Mouse (Mus musculus) retina, postnatal 7 days (tissue): ENCODE results near the gene Rgs6.
A peak's percentile ranks its signal among the peaks of the same experiment; 100 is the strongest.

Experiments
- DNase-seq: peaks from one replicate; pipeline ENCODE4 v3.0.0-alpha.2; 2012; ENCODE audit warnings: low read depth, low spot score

Rgs6 gene

DNA sequence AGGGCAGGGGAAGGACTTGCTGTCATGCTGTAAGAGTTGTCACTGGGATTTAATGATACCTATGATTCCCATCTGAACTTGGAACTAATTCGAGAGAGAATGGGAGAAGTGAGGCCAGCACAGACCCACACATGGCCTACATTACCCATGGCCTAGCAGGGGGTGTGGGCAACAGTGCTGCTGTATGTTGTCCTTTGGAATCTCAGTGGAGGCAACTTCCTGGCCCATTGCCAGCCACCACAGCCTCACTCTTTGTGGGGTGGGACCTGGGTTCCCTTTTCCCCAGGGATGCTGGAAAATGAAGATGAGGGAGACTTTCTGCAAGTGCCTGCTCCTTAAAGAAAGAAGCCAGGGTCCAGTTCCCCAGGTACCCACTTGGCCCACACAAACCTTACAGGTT, 383.1 kb downstream of the Rgs6 start:
- DNase-seq: no peak

DNA sequence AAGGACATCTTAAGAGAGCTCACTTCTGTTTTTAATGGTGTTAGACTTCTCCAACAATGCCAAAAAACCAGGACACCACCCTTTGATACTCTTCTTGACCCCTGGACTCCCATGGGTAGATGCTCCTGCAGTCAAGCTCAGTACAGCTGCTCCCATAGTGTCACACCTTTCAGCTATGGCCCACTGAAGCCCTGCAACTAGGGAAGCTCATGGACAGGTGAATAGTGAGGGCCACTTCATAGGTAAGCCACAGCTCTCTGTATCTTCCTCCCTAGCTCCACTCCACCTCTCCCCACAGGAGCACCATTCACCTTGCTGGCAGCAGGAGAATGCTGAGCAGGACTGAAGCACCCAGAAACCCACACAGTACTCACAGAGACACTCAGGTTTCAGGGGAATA, 384.6 kb downstream of the Rgs6 start:
- DNase-seq: no peak

DNA sequence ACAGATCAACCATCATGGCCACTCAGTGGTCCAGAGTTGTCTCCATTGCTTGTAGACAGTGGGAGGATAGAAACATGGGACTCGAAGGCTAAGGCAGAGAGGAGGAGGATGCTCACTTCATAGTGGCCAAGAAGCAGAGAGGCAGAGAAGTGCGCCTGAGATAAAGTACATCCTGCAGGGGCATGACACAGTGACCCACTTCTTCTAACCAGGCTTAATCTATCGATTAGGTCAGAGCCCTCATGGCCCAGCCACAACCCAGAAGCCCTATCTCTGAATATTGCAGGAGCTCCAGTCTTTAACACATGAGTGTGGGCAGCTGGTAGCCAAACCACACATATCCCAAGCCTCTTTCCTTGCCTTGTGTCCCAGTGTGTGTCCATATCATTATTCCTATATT, 385.7 kb downstream of the Rgs6 start:
- no peak for DNase-seq

DNA sequence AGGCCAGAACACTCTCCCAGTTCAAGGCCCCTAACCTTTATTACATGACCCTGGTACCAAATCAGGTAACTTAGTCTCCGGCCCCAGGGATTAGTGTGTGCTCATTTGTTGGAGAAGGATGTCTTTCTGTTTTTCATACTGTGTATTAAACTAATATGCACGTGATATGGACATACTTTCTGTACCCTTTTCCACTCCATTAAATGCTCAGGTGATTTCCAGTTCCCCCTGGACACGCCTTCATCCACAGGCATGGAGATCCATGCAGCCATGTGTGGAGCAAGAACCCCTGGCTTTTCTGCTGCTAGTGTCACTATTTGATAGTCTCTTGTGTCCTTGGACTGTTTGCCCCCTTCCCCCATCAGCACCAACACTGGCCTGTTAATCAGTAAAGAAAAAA, 390.2 kb downstream of the Rgs6 start:
- DNase-seq: no peak

DNA sequence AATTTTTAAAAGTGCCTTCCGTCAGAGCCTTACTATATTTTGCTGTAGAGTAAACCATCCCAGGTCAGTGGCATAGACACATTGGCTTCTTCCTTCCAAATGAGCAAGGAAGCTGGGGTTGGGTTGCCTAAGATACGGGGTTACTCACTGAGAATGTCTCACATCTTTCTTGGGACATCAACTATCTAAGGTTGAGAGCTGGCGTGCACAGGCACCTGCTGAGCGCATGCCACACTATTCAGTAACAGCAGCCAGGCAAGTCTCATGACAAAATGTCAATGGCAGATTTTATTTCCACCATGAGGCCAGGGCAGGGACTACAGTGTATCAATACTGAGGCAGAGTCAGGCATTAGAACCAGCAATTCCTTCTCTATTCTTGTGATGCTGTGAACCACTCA, 394.6 kb downstream of the Rgs6 start:
- DNase-seq: no peak

DNA sequence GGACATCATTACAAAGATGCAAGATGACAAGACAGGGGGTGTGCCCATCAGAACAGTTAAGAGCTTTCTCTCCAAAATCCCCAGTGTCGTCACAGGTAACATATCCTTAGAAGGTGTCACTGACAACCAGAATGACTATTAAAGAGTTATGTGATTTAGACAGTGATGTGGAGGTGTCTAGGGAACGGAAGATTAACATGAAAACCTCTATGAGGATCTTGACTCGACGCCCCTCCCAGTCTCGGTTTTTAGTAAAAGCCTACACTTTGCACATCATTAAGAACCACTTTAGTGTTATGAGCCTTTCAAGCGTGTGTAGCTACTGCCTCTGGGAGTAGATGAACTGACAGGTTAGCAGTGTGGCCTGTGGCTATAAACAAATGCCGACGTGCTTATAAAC, 397.2 kb downstream of the Rgs6 start:
- DNase-seq: no peak

DNA sequence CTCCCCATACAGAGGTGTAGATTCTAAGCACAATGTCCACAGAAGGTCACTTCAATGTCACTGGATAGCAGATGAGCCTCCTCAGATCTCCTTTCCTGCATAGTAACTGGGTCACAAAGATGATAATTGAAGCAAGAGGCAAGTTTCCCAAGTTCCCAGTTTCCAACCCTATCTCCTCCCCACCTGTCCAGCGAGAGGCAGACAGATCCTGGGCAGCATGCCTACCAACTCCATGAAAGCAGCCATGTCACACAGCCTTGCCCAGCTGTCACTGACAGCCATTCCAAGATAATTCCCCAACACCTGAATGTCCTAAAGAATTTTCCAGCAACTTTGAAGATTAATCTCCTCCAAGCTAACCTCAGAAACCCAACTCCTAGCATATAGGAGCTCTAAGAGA, 399.6 kb downstream of the Rgs6 start:
- DNase-seq: no peak

DNA sequence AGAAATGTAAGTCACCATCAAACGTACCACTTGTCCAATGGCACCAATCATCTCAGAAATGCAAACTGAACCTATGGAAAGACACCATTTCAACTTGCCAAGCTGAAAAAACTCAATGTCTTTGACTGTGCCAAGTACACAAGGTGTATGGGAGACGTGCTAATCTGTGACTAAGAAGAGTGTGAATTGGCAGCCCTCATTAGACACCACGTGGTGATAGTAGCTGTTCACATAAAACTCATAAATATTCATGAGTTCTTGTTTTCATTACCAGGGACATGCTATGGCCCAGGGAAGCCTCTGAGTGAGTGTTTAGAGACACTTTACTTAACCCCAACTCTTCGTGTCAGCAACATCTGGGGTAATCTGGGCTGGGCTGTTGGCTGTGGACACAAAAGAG, 405.8 kb downstream of the Rgs6 start:
- no peak for DNase-seq

DNA sequence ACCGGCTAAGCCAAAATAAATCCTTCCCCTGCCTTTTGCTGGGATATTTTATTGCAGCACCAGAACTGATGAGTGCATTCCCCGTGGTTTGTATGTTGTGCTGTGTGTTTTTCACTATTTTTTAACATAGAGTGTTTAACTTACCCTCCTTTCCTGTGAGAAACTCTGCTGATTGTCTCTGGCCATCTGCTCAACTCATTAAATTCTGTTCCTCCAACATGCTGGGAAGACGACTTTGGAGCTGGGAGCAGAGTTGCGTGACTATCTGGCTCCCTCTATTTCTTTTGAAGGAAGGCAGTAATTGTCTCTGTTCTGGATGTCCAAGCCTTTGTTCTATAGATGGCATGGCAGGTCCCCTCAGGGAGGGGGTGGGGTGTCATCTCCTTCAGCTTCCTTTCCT, 408.7 kb downstream of the Rgs6 start:
- DNase-seq: no peak

DNA sequence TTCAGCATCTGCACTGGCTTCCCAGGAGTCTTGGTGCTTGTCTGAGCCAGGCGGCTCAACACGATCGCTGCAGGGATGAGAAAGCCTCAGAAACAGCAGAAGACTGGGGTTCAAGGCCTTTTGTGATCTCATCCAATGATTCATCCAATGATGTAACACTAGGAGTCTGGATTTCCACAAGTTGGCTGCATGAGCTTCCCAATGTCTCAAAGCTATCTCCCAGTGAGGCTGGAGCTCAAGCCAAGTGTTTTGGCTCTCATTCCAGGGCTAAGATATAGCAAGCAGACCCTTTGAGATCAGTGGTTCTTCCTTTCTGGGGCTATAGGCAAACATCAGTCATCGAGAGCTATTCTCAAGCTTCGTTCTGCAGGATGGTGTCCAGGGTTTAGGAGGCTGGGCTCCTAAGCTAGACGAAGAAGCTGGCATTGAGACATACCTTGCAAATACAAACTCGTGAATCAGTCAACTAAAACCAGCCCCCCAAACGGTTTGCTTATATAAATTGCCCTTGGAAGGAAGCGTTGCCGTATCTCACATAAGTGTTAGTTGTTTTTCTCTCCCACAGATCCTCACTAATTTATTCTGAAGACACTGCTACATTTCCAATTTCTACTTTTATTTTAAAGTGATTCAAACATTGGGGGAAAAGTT, 410.7 kb downstream of the Rgs6 start:
- DNase-seq: no peak

DNA sequence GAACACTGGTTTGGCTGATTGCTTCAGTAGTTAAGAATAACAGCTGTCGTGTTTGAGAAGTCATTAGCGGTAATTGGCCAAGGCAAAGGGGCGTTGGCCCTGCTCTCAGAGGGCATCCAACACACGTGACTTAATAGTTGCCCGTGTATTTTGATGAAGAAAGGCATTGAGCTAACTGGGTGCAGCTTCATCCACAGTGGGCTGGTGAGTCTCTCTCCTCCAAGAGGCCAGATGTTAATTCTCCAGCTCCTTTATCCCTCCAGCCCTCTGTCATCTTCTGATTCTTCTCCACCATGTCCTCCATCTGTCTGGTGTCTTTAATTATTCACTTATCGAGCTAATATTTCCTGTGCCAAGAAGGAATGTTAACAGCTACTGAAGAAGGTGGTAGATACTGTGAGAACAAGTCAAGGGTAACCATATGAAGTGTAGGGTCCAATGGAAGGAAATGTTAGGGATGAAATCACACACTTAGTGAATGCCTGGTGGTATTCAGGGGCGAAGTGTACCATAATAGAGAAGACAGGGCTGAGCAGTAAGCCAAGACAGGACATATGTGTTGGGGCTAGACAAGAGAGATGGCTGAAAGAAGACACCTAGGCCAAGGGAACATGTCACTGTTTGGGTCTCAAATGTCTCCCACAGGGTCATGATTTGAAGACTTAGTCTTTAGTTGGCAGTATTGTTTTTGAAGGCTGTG, 411.4 kb downstream of the Rgs6 start:
- no peak for DNase-seq

DNA sequence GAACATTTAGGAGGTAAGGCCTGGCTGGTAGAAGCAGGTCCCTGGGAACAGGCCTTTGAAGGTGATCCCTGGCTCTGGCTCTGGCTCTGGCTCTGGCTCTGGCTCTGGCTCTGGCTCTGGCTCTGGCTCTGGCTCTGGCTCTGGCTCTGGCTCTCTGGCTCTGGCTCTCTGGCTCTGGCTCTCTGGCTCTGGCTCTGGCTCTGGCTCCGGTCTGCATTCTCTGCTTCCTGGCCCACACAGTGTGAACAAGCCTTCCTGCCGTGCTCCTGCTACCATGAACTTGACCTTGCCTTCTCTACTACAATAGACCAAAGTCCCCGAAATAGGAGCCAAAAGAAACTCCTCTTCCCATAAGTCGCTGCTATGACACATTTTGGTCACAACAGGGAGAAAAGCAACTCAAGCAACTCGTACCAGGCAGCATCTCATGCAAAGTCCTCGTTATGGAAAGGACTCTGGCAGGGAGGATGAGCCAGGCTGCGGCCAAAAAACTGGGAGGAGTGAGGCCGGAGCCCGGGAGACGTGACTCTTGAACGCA, 412.0 kb downstream of the Rgs6 start:
- DNase-seq: no peak

DNA sequence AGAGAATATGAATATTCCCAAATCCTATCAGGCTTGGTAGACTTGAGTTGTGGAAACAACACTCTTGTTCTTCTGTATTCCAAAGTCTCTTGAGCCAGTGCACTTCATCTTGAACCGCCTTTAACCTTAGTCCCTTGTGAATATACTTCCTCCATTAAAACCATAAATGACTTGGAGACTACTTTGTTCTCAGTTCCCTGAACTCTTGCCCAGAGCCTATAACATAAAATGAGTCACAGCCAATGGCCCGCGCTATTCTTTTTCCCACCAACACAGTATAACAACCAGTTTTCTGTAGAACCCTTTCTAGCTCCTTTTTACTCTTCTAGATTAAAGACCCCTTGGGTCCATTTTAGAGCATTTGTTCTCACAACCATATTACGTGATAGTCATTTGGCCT, 412.9 kb downstream of the Rgs6 start:
- no peak for DNase-seq

DNA sequence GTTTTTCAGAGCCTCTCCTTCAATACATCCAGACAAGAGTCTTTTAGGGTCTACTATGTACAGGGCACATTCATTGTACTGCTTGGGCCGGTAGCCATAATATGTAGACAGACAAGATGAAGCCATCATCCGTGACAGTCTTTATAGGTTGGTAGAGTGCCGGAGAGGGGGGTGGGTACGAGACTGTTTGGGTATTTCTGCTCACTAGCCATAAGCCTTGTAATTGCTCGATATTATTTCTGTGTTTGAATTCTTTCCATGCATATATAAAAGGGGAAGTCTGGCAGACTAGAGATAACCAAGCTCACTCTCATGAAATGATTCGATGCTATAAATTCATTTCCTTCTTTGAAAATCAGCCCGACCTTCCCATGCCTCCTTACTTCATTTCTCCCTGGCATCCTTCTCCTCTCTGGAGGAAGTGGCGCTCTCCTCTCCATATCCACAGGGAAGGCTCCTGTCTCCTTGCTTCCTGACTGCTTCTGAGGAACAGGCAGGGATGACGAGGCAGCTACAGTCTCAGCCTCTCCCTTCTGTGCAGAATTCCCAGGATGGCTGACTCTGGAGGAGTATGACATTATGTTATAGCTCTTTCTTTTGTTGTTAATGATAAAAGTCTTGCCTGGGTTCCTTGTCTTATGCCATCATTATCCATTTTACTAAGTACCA, 416.1 kb downstream of the Rgs6 start:
- no peak for DNase-seq

DNA sequence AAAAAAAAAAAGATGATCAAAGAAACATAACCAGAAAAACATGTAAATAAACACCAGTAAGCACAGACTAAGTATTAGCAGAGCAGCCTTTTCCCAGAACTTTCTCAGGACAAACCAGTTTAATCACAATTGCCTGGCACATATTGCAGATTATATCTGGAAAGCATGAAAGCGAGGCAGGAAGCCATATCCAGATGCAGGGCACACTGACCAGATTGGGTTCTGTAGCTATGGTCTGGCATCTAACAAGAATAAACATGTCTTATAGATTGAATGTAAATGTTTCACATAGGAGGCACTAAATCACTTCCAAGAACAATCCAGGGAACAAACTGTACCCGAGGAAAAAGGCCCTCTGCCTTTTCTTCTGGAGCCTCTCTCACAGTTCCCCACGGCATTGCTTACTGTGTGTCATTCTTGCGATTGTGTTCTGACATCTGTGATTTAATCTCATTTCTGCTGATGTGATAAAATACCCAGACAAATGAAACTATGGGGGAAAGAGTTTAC, 423.0 kb downstream of the Rgs6 start:
- no peak for DNase-seq

DNA sequence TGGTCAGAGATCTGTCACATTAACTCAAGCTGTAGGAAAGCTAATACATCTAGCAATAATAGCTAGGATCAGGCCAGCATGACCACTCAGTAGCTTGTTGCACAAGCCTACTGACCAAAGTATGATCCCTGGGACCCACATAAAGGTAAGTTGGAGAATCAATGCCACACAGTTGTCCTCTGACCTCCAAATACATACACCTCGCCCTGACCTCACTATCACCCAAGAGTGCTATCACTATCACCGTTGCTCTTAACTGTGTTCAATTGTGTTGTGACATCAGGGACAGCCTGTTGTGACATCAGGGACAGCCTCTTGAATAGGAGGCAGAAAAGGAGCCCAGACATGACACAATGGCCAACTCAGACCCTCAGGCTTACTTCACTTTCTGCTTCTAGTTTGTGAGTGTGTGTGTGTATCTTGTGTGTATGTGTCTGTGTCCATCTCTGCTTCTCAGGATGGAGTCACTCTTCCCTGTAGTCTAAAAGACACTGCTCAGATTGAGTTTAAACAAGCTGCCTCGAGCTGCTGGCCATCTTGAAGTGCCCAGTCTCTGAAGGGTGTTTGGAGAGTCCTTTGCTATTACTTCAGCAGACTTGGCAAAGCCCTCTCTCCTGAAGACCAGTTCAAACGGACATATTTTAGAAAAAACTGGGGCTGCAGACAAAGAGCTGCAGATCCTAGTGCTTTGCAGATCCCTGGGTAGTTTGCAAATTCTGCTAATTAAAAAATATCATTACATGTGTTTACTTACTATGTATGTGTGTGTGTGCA, 426.0 kb downstream of the Rgs6 start:
- DNase-seq: no peak

DNA sequence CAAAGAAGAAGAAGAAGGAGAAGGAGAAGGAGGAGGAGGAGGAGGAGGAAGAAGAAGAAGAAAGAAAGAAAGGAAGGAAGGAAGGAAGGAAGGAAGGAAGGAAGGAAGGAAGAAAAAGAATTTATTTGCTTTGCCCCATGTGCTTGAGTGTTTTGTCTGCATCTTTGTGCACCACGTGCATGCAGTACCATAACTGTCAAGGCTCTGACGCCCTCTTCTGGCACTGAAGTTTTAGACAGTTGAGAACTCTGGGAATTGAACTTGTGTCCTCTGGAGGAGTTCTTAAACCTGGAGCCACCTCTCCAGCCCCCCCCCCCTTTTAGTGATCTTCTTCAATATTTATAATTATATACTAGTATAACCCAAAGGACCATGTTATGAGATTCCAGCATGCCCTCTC, 426.8 kb downstream of the Rgs6 start:
- no peak for DNase-seq

DNA sequence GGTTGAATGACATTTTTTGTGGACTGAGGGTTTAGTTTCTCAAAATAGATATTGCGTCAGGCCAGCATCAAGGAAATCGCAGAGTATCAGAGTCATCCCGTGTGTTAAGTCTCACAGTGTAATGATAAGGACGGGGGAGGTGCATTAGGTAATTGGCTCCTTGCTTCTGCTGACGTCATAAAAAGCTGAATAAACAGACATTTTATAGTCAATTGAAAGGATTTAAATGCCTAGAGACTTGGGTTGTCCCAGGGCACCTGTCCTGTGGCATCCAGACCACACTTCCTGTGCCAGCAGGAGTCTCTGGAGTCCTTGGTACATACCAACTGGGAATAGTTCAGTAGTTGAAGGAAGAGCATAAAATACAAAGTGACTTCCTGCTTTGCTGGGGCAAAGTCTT, 427.3 kb downstream of the Rgs6 start:
- no peak for DNase-seq

DNA sequence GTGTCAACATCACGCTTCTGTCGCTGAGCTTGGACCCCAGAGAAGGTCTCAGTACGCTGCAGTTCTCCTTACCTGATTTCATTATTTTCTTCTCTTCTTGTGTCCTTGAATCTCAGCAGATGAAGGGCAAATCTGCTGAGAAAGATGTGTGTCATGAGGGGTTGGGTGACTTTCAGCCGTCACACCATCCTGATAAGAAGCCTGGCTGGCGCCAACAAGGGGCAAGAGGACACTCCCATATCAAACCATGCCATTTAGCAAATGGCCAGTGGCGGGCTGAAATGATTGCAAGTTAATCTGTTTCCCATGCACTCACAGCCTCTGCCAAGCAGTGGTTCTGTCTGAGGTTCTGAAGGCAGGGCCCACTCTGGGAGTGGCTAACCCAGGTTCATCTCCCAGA, 428.4 kb downstream of the Rgs6 start:
- DNase-seq: no peak

DNA sequence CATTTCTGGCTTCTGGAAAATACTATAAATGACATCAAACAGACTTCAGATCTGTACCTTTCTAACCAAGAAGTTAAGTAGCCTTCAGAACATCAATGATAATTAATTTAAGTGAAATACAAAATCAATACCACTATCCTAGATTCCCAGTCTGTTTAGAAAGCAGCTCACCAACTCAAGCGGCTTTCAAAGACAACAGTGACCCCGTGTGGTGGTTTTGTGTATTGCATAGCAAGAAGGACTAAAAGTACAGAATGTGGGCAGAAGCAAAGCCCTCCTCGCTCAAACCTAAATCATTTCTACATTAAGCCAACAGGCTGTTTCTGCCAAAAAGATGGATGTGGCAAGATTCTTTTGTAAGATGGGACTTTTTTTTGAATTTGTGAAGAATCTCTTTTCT, 429.9 kb downstream of the Rgs6 start:
- DNase-seq: peak; percentile 79

DNA sequence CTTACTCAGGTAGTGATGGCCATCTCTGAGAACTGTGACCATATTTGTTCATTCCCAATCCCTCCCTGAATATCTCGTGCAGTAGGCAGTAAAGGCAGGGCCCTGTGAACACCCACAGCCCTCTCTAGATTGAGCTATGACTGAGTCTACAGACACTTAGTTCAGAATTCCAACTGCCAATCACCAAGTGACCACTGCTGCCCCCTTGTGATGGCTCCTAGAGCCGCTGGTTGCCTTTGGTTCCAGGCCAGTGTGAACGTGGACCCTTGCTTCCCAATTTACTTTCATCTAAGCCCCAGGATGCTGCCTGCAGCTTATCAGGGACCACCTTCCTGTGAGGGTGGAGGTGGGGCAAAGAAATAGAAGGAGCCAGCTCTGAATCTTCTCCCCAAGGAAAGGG, 438.9 kb downstream of the Rgs6 start:
- no peak for DNase-seq
